Mouse (Mus musculus): ENCODE measurements around the gene Olfr1040.
"Not testable (repeated sequence)": the region's sequence is repeated elsewhere in the genome, so short reads cannot be mapped to it uniquely, and the experiment has no call there.

Gene Olfr1040

GRCm38 (mm10) chr2:86146632-86147031, at the start of gene Olfr1040:
Olfr1040 (minus strand) TSS chr2:86146732.
- no peak for DNase-seq

GRCm38 (mm10) chr2:86195863-86196262, 49.3 kb upstream of the Olfr1040 start:
- DNase-seq = no peak

DNA sequence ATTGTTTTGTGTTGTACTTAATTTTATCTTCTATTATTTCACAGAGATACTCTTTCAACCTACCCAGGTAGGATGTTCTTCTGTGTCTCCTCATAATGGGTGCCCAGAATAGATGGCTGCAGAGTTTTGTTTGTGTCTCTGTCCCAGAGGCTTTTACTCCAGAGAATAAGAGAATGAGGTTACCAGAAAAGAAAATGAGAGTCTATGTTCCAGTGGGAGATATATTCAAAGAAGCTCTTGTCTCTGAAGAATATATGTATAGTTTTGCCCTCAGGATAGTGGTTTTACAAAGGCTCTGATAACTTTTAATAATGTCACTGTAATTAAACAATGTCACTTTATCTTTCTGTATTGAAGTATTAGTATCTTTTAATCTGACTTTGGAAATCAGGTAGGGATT, 39.1 kb upstream of the Olfr1040 start, which contains the start of gene Olfr52:
Gene Olfr52 (minus strand): TSS at position 101 of the 400 bp plus-strand sequence.
- no peak for DNase-seq

DNA sequence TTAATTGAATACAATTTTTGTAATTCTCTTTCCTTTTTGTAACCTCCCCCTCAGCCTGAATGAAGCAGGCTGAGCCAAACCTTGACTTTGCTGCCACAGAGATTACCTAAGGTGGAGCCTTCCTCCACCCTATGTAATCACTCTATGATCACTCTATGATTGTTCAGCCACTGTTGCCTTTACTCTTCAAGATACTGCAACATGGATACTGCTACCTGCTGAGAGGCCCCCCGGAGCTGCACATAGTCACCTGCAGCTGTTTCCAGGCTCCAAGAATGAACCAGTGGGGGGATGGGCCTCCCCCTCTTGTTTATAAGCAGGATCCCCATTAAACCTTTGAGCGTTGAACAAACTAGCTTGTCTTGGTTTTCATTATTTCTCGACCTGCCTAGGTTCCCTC, 33.4 kb upstream of the Olfr1040 start:
- DNase-seq = no peak

- DNase-seq = no peak
Observed at GRCm38 (mm10) chr2:86177720-86178119, 31.2 kb upstream of the Olfr1040 start, which contains the start of gene Olfr1044. Olfr1044 (minus strand) TSS chr2:86177820.

GRCm38 (mm10) chr2:86175422-86175821, 28.9 kb upstream of the Olfr1040 start:
- not testable (repeated sequence) for DNase-seq

DNA sequence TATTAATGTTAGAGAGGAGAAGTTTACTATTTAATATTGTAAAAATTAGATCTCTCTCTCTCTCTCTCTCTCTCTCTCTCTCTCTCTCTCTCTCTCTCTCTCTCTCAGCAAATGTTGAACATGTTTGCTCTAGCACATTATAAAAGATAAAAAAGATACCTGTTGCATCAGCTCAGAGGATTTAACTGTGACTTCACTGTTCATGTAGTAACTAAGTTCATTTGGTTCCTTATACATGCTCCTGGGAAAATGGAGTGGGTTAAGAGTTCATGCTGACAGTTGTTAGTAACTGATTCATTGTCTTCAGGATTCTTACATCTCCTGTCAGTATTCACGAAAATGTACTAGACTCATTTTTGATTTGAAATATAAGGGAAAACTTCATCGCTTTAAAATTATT, 20.9 kb upstream of the Olfr1040 start, which contains the start of gene Olfr1043:
Gene Olfr1043 (minus strand): TSS at position 101 of the 400 bp plus-strand sequence.
- DNase-seq = no peak

DNA sequence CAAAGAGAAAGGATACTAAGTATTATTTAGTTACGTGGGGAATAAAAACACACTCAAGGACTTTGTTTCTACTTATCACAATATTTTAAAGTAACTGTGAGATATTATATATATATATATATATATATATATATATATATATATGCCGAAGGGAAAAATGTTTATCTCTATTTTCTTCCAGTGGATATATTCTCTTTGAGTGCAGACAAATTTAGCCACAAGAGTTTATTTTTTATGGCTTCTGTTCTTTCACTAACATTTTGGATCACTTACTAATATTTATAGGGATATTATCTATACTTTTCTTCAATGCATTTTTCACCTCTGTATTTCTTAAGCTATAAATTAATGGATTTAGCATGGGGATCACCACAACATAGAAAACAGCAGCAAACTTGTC, 15.2 kb upstream of the Olfr1040 start, which contains the start of gene Olfr1042:
Gene Olfr1042 (minus strand): TSS at position 101 of the 400 bp plus-strand sequence.
- no peak for DNase-seq

- no peak for DNase-seq
Observed at GRCm38 (mm10) chr2:86135828-86136227, 10.7 kb downstream of the Olfr1040 start, which contains the start of gene Olfr1039. Olfr1039 (minus strand) TSS chr2:86135928.
